Mouse (Mus musculus): Measurements from ENCODE around the gene Hemk1. TPM values are rescaled to one million over a fixed set of nuclear protein-coding genes. Genes with fewer than 3 reads are reported as not detected.

The Hemk1 gene
- polyA plus RNA-seq, 1 experiment from 2014 or later = 11.5 TPM

Other genes with a start within 250 kb of the Hemk1 start
- 0.19 and 0.23 TPM in 2 replicates for gene Dock3, start 106.4 kb downstream of the Hemk1 start, polyA plus RNA-seq (2015; fragmentation: Nextera tagmentation; extraction: Ambion mirVana)
- 17.8 and 20.6 TPM in 2 replicates for gene Mapkapk3, start 48.5 kb downstream of the Hemk1 start, polyA plus RNA-seq (2015; fragmentation: Nextera tagmentation; extraction: Ambion mirVana)
- 19.3 and 20.5 TPM in 2 replicates for gene Cish, start 42.3 kb downstream of the Hemk1 start, polyA plus RNA-seq (2015; fragmentation: Nextera tagmentation; extraction: Ambion mirVana)
- 0.83 and 0.85 TPM in 2 replicates for gene 6430571L13Rik, start 2.3 kb upstream of the Hemk1 start, polyA plus RNA-seq (2015; fragmentation: Nextera tagmentation; extraction: Ambion mirVana)
- 0.38 and 0.60 TPM in 2 replicates for gene Cacna2d2, start 61.3 kb upstream of the Hemk1 start, polyA plus RNA-seq (2015; fragmentation: Nextera tagmentation; extraction: Ambion mirVana)
- gene Tmem115, start 195.6 kb upstream of the Hemk1 start, polyA plus RNA-seq (2015; fragmentation: Nextera tagmentation; extraction: Ambion mirVana) = 39.0 and 39.4 TPM in 2 replicates
- gene Cyb561d2, start 203.8 kb upstream of the Hemk1 start, polyA plus RNA-seq (2015; fragmentation: Nextera tagmentation; extraction: Ambion mirVana) = 27.6 and 32.9 TPM in 2 replicates
- gene Nprl2, start 203.9 kb upstream of the Hemk1 start, polyA plus RNA-seq (2015; fragmentation: Nextera tagmentation; extraction: Ambion mirVana) = 41.9 and 43.7 TPM in 2 replicates
- gene Zmynd10, start 208.9 kb upstream of the Hemk1 start, polyA plus RNA-seq (2015; fragmentation: Nextera tagmentation; extraction: Ambion mirVana) = 16.7 and 19.7 TPM in 2 replicates
- gene Rassf1, start 213.2 kb upstream of the Hemk1 start, polyA plus RNA-seq (2015; fragmentation: Nextera tagmentation; extraction: Ambion mirVana) = 55.4 and 58.5 TPM in 2 replicates
- 35.6 and 41.6 TPM in 2 replicates for gene Tusc2, start 224.9 kb upstream of the Hemk1 start, polyA plus RNA-seq (2015; fragmentation: Nextera tagmentation; extraction: Ambion mirVana)
- gene Hyal2, start 229.6 kb upstream of the Hemk1 start, polyA plus RNA-seq (2015; fragmentation: Nextera tagmentation; extraction: Ambion mirVana) = 101 and 102 TPM in 2 replicates
- 10.1 and 13.8 TPM in 2 replicates for gene Hyal1, start 238.6 kb upstream of the Hemk1 start, polyA plus RNA-seq (2015; fragmentation: Nextera tagmentation; extraction: Ambion mirVana)
- gene Naa80, start 240.5 kb upstream of the Hemk1 start, polyA plus RNA-seq (2015; fragmentation: Nextera tagmentation; extraction: Ambion mirVana) = 22.3 and 23.0 TPM in 2 replicates
- gene Hyal3, start 242.5 kb upstream of the Hemk1 start, polyA plus RNA-seq (2015; fragmentation: Nextera tagmentation; extraction: Ambion mirVana) = 0.97 and 1.6 TPM in 2 replicates
- 44.1 and 51.9 TPM in 2 replicates for gene Ifrd2, start 249.3 kb upstream of the Hemk1 start, polyA plus RNA-seq (2015; fragmentation: Nextera tagmentation; extraction: Ambion mirVana)